Mouse (Mus musculus) liver, embryonic 13.5 days (tissue): ENCODE data around the gene Tmem115. TPM values are rescaled to one million over a fixed set of nuclear protein-coding genes. Genes with fewer than 3 reads are reported as not detected.
"Not testable (repeated sequence)": the region's sequence is repeated elsewhere in the genome, so short reads cannot be mapped to it uniquely, and the experiment has no call there.

ENCODE experiments used
- ATAC-seq: fragments of 200-750 bp; cut with Nextera tagmentation; 2 replicates; pipeline ENCODE4 v1.8.0; 2017; ENCODE audit warnings: low read depth, mild to moderate bottlenecking, moderate number of reproducible peaks, moderate library complexity
- DNase-seq: peaks from one replicate; pipeline ENCODE4 v3.0.0; 2022
- H3K27ac ChIP-seq: fragments of 300-500 bp; sonication (generic); 2 replicates; pipeline ENCODE4 v1.5.1; 2015; ENCODE audit warnings: moderate library complexity, mild to moderate bottlenecking, inconsistent platforms
- H3K27me3 ChIP-seq: fragments of 300-500 bp; sonication (generic); 2 replicates; pipeline ENCODE4 v1.6.1; 2015; ENCODE audit warnings: mild to moderate bottlenecking, inconsistent platforms
- H3K36me3 ChIP-seq: fragments of 300-500 bp; sonication (generic); 2 replicates; pipeline ENCODE4 v1.6.1; 2015; ENCODE audit warnings: mild to moderate bottlenecking, inconsistent platforms
- H3K4me1 ChIP-seq: fragments of 300-500 bp; sonication (generic); replicated peaks from 2 replicates; pipeline ENCODE4 v1.6.1; 2015; ENCODE audit warnings: inconsistent platforms
- H3K4me2 ChIP-seq: fragments of 300-500 bp; sonication (generic); 2 replicates; pipeline ENCODE4 v1.6.1; 2015; ENCODE audit warnings: inconsistent platforms, mild to moderate bottlenecking, moderate library complexity
- H3K4me3 ChIP-seq: fragments of 300-500 bp; sonication (generic); replicated peaks from 2 replicates; pipeline ENCODE4 v1.5.1; 2015; ENCODE audit warnings: mild to moderate bottlenecking, inconsistent platforms
- H3K9ac ChIP-seq: fragments of 300-500 bp; sonication (generic); 2 replicates; pipeline ENCODE4 v1.6.1; 2015; ENCODE audit warnings: mild to moderate bottlenecking, inconsistent platforms
- H3K9me3 ChIP-seq: fragments of 300-500 bp; sonication (generic); replicated peaks from 2 replicates; pipeline ENCODE4 v1.6.1; 2016; ENCODE audit warnings: inconsistent platforms
- WGBS: fragments of 180-500 bp; shearing (Covaris S2); methylation state at CpG from one replicate; pipeline ENCODE4 v1.1.7; 2015; ENCODE audit not compliant: insufficient replicate concordance; 5-methylcytosine and 5-hydroxymethylcytosine counted together
- polyA plus RNA-seq: library from polyadenylated mRNA; unstranded; fragments of >200 nt; fragmentation: Nextera tagmentation; extraction: Ambion mirVana; gene quantifications from 2 replicates; pipeline ENCODE4 v1.2.1, GENCODE M21; 2015

Tmem115 gene
- polyA plus RNA-seq, 1 experiment from 2014 or later, result 16.5 TPM

DNA sequence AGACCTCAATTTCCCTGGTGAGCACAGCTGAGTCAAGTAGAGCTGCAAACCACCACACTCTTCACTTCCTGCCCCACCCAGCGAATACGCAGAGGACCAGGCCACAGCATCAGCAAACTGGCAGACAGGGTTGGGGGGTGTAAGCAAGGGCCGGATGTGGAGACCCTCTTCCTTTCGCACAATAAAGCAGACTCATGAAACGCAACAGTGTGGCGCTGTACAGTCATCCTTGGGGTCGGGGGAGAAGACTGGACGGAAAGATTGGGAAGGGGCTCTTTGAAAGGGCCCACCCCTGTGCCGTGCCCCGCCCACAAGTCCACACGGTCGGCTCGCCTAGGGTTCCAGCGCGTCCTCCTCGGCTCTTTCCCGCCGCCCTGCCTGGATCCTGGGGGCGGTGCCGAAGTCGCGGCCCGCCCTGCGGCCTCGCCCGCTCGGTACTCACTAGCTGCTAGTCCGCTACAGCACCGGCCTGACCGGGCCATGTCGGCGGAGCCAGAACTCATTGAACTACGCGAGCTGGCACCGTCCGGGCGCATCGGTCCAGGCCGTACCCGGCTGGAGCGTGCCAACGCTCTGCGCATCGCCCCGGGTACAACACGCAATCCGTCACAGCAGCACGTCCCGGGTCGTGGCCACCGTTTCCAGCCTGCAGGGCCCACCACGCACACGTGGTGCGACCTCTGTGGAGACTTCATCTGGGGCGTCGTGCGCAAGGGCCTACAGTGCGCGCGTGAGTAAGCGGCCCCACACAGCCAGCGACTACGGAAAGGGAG lies 17.6 kb downstream of the Tmem115 start, which contains the start of gene Rassf1:
Rassf1 (plus strand) TSS at position 439 of the 773 bp plus-strand sequence.
- Histone ChIP-seq H3K4me2 (peak within 1 kb of the TSS; percentile 96), H3K36me3 (peaks cover under 1% of the 10 kb centered on the region; the same call in 1 of the 2 replicates), H3K27me3 (peaks cover 44% of the 10 kb centered on the region), H3K9ac (peak within 1 kb of the TSS; percentile 76), H3K9me3 (no peaks in the 10 kb centered on the region), H3K4me1 (peaks cover 70% of the 10 kb centered on the region), H3K4me3 (peak within 1 kb of the TSS; percentile 61), H3K27ac (peak within 1 kb of the TSS; percentile 58)
- ATAC-seq, result peak; percentile 43
- DNase-seq, result peak; percentile 71
- 2% methylated on average over 63 of the region's 63 CpGs for WGBS

DNA sequence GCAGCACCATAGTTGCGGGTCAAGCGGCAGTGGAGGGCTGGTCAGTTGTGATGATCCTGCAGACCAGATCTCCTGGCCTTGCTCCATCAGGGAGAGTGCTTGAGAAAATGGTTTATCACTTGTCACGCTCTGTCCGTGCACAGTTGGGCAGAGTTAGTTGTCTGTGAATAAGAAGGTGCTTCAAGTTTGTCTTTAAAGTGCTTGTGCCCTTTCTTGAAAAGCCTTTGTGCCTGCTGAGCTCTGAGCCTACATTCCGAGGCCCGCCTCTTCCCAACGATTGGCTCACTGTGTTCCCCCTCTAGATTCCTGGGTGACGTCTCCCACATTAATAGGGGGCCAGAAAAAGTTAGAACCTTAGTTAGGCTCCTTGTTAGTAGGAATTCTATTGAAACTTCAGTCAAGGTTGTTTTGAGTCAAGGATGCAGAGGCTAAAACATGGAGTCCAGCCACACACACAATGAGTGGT lies 18.2 kb downstream of the Tmem115 start:
- Histone ChIP-seq H3K9ac (peak overlapping the region; percentile 76), H3K4me1 (peaks cover 70% of the 10 kb centered on the region), H3K9me3 (no peaks in the 10 kb centered on the region), H3K27ac (peak overlapping the region; percentile 58; the same call in 1 of the 2 replicates), H3K4me2 (peak overlapping the region; percentile 96), H3K4me3 (peak overlapping the region; percentile 61), H3K36me3 (peaks cover 7% of the 10 kb centered on the region), H3K27me3 (peaks cover 44% of the 10 kb centered on the region)
- no peak for ATAC-seq
- WGBS, result 28% methylated on average over 8 of the region's 8 CpGs
- no peak for DNase-seq

GRCm38 (mm10) chr9:107552690-107553393 lies 19.1 kb downstream of the Tmem115 start:
- DNase-seq (no peak), ATAC-seq (no peak)
- Histone ChIP-seq H3K9me3 (no peaks in the 10 kb centered on the region), H3K27ac (no peak overlapping the region), H3K4me3 (peak overlapping the region; percentile 84; the same call in 1 of the 2 replicates), H3K4me1 (peaks cover 69% of the 10 kb centered on the region), H3K9ac (peak overlapping the region; percentile 97; the same call in 1 of the 2 replicates), H3K27me3 (peaks cover 44% of the 10 kb centered on the region), H3K36me3 (peaks cover 16% of the 10 kb centered on the region), H3K4me2 (peak overlapping the region; percentile 96)
- 53% methylated on average over 5 of the region's 5 CpGs for WGBS

GRCm38 (mm10) chr9:107553541-107554318 lies 20.0 kb downstream of the Tmem115 start:
- peaks cover 38% of the 10 kb centered on the region for H3K27me3 ChIP-seq
- ATAC-seq, result peak; percentile 41
- peak overlapping the region; percentile 97 for H3K9ac ChIP-seq
- peak overlapping the region; percentile 96 for H3K4me2 ChIP-seq
- H3K27ac ChIP-seq, result peak overlapping the region; percentile 95
- peak overlapping the region; percentile 84 for H3K4me3 ChIP-seq
- H3K36me3 ChIP-seq, result peaks cover 25% of the 10 kb centered on the region
- H3K4me1 ChIP-seq, result peaks cover 67% of the 10 kb centered on the region
- DNase-seq, result peak; percentile 38
- 5% methylated on average over 37 of the region's 37 CpGs for WGBS
- H3K9me3 ChIP-seq, result no peaks in the 10 kb centered on the region

GRCm38 (mm10) chr9:107554319-107554825 lies 20.6 kb downstream of the Tmem115 start:
- Histone ChIP-seq H3K9ac (peak overlapping the region; percentile 97), H3K4me2 (peak overlapping the region; percentile 96), H3K36me3 (peaks cover 31% of the 10 kb centered on the region), H3K9me3 (no peaks in the 10 kb centered on the region), H3K27me3 (peaks cover 32% of the 10 kb centered on the region), H3K4me3 (peak overlapping the region; percentile 84), H3K27ac (peak overlapping the region; percentile 95), H3K4me1 (peaks cover 67% of the 10 kb centered on the region)
- WGBS, result under 1% methylated on average over 53 of the region's 53 CpGs
- ATAC-seq (peak; percentile 89), DNase-seq (peak; percentile 95)

DNA sequence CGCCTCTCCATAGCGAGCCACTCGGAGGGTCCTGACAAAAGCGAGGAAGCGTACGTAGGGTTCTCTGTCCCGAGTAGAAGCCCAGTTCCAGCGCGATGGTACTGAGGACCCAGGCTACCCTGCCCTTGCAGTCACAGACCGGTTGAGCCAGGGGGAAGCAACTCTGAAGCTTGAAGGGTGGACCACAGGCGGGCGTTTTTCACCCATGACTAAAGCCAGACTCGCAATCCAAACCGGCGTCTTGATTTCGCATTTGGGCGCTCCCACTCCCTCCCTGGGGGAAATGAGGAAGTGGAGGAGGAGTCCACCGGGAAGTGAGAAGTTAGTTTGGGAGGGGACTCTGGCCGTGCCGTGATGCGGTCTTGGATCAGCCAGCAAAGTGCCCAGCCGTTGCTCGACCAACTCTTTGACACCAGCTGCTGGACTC lies 21.3 kb downstream of the Tmem115 start:
- H3K27ac ChIP-seq, result peak overlapping the region; percentile 95
- peak overlapping the region; percentile 97 for H3K9ac ChIP-seq
- peaks cover 38% of the 10 kb centered on the region for H3K36me3 ChIP-seq
- DNase-seq (no peak), ATAC-seq (peak; percentile 6)
- peaks cover 67% of the 10 kb centered on the region for H3K4me1 ChIP-seq
- peaks cover 25% of the 10 kb centered on the region for H3K27me3 ChIP-seq
- WGBS, result under 1% methylated on average over 22 of the region's 23 CpGs
- H3K4me3 ChIP-seq, result peak overlapping the region; percentile 84
- H3K4me2 ChIP-seq, result peak overlapping the region; percentile 96
- no peaks in the 10 kb centered on the region for H3K9me3 ChIP-seq

GRCm38 (mm10) chr9:107555701-107556100 lies 22.0 kb downstream of the Tmem115 start:
- peak overlapping the region; percentile 84 for H3K4me3 ChIP-seq
- H3K9me3 ChIP-seq, result no peaks in the 10 kb centered on the region
- ATAC-seq, result no peak
- H3K27me3 ChIP-seq, result peaks cover 18% of the 10 kb centered on the region
- peak overlapping the region; percentile 97 for H3K9ac ChIP-seq
- peaks cover 43% of the 10 kb centered on the region for H3K36me3 ChIP-seq
- peaks cover 60% of the 10 kb centered on the region for H3K4me1 ChIP-seq
- no peak for DNase-seq
- 40% methylated on average over 2 of the region's 2 CpGs for WGBS
- H3K4me2 ChIP-seq, result peak overlapping the region; percentile 96
- H3K27ac ChIP-seq, result peak overlapping the region; percentile 95

DNA sequence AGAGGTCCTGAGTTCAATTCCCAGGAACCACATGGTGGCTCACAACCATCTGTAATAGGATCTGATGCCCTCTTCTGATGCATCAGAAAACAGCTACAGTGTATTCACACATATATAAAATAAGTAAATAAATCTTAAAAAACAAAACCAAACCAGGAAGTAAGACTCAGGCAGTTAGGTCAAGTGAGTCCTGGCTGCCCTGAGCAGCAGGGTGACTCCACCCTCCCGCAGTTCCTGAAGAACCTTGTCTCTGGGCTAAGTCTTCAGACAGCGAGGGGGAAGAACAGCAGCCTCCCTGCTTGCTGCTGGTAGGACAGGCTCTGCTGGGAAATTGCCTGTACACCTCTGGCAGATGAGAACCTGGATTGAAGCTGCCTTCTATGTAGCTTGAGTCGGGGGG lies 22.6 kb downstream of the Tmem115 start:
- peaks cover 56% of the 10 kb centered on the region for H3K4me1 ChIP-seq
- H3K27me3 ChIP-seq, result peaks cover 12% of the 10 kb centered on the region
- ATAC-seq (no peak), DNase-seq (no peak)
- no peaks in the 10 kb centered on the region for H3K9me3 ChIP-seq
- H3K36me3 ChIP-seq, result peaks cover 50% of the 10 kb centered on the region
- peak overlapping the region; percentile 84 for H3K4me3 ChIP-seq
- H3K9ac ChIP-seq, result peak overlapping the region; percentile 97
- H3K27ac ChIP-seq, result peak overlapping the region; percentile 95
- 38% methylated on average over 3 of the region's 3 CpGs for WGBS
- peak overlapping the region; percentile 96 for H3K4me2 ChIP-seq

- ATAC-seq (peak; percentile 97), DNase-seq (peak; percentile 91)
- under 1% methylated on average over 46 of the region's 46 CpGs for WGBS
- Histone ChIP-seq H3K27me3 (no peaks in the 10 kb centered on the region), H3K4me1 (peaks cover 63% of the 10 kb centered on the region), H3K9me3 (no peaks in the 10 kb centered on the region), H3K36me3 (peaks cover 56% of the 10 kb centered on the region), H3K4me3 (peak within 1 kb of the TSS; percentile 90), H3K27ac (peak within 1 kb of the TSS; percentile 83), H3K9ac (peak within 1 kb of the TSS; percentile 94), H3K4me2 (peak within 1 kb of the TSS; percentile 88)
Measured at GRCm38 (mm10) chr9:107563029-107563581, 29.4 kb downstream of the Tmem115 start, which contains the start of gene Tusc2. TSS of gene Tusc2 (plus strand) at chr9:107563255.

DNA sequence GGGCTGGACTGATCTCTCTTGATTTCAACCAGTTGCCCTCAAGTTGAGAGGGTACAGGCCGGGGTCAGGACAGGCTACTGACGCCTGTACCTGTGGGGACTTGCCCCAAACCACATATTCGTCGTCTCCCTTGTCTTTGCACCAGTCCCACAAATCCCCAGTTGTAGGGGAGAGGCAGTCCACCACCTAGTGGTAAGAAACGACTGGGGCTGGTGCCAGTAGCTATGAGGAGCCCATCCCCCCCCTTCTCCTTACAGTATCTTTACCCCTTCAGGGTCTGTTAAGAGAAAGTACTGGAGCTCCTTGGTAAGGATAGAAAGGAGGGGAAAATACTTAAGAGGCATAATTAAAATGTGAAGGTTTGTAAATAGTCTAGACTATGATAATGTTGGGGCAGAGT lies 31.8 kb downstream of the Tmem115 start:
- H3K4me2 ChIP-seq, result peak overlapping the region; percentile 88; the same call in 1 of the 2 replicates
- peak overlapping the region; percentile 32; the same call in 1 of the 2 replicates for H3K9ac ChIP-seq
- H3K4me3 ChIP-seq, result peak overlapping the region; percentile 15; the same call in 1 of the 2 replicates
- peaks cover 78% of the 10 kb centered on the region for H3K4me1 ChIP-seq
- not testable (repeated sequence) for DNase-seq, ATAC-seq, H3K27me3 ChIP-seq, H3K9me3 ChIP-seq
- H3K36me3 ChIP-seq, result peaks cover 38% of the 10 kb centered on the region
- 34% methylated on average over 5 of the region's 5 CpGs for WGBS
- H3K27ac ChIP-seq, result peak overlapping the region; percentile 94
